Mouse (Mus musculus): ENCODE measurements around the gene Pebp1. TPM values are rescaled to one million over a fixed set of nuclear protein-coding genes. Genes with fewer than 3 reads are reported as not detected.

Gene Pebp1
- polyA plus RNA-seq, 1 experiment from 2014 or later: 794 TPM

Other genes with a start within 250 kb of the Pebp1 start
- gene Suds3, start 171.5 kb downstream of the Pebp1 start, polyA plus RNA-seq (2016; fragmentation: Nextera tagmentation; extraction: Ambion mirVana): 118 and 120 TPM in 2 replicates
- gene Taok3, start 167.5 kb downstream of the Pebp1 start, polyA plus RNA-seq (2016; fragmentation: Nextera tagmentation; extraction: Ambion mirVana): 30.6 and 31.8 TPM in 2 replicates
- gene Vsig10, start 31.5 kb upstream of the Pebp1 start, polyA plus RNA-seq (2016; fragmentation: Nextera tagmentation; extraction: Ambion mirVana): 3.7 and 4.1 TPM in 2 replicates
- 127 and 132 TPM in 2 replicates for gene Wsb2, start 69.7 kb upstream of the Pebp1 start, polyA plus RNA-seq (2016; fragmentation: Nextera tagmentation; extraction: Ambion mirVana)
- 55.3 and 62.2 TPM in 2 replicates for gene Rfc5, start 101.4 kb upstream of the Pebp1 start, polyA plus RNA-seq (2016; fragmentation: Nextera tagmentation; extraction: Ambion mirVana)
- gene Ksr2, start 126.4 kb upstream of the Pebp1 start, polyA plus RNA-seq (2016; fragmentation: Nextera tagmentation; extraction: Ambion mirVana): 3.9 and 4.4 TPM in 2 replicates